Mouse (Mus musculus) testis, adult 2 months (tissue): ENCODE measurements around the gene C1qc. TPM values are rescaled to one million over a fixed set of nuclear protein-coding genes. Genes with fewer than 3 reads are reported as not detected.

Experiments used
- H3K27ac ChIP-seq: fragments of 200-500 bp; 2 replicates; pipeline ENCODE4 v1.5.1; 2012; ENCODE audit warnings: low read depth, low read length; ENCODE audit not compliant: control insufficient read depth, insufficient read depth
- H3K27me3 ChIP-seq: fragments of 200-500 bp; 2 replicates; pipeline ENCODE4 v1.6.1; 2012; ENCODE audit warnings: mild to moderate bottlenecking, low read length, moderate library complexity; ENCODE audit not compliant: control insufficient read depth, insufficient read depth
- H3K36me3 ChIP-seq: fragments of 200-500 bp; 2 replicates; pipeline ENCODE4 v1.6.1; 2012; ENCODE audit warnings: mild to moderate bottlenecking, low read length; ENCODE audit not compliant: control insufficient read depth, insufficient read depth
- H3K4me1 ChIP-seq: fragments of 200-500 bp; 2 replicates; pipeline ENCODE4 v1.6.1; 2012; ENCODE audit warnings: low read length; ENCODE audit not compliant: control insufficient read depth, insufficient read depth
- H3K4me3 ChIP-seq: fragments of 200-500 bp; 2 replicates; pipeline ENCODE4 v1.5.1; 2012; ENCODE audit warnings: low read depth, mild to moderate bottlenecking, low read length, moderate library complexity, mixed read lengths; ENCODE audit not compliant: control insufficient read depth
- CTCF ChIP-seq: fragments of 200-500 bp; IDR thresholded peaks from 2 replicates; pipeline ENCODE4 v1.5.1; 2012; ENCODE audit warnings: low read depth, mild to moderate bottlenecking, inconsistent platforms, low read length, moderate library complexity; ENCODE audit not compliant: control insufficient read depth, insufficient read depth, insufficient replicate concordance
- POLR2A ChIP-seq: fragments of 200-500 bp; IDR thresholded peaks from 2 replicates; pipeline ENCODE4 v1.6.1; 2012; ENCODE audit warnings: low read depth, mild to moderate bottlenecking, inconsistent platforms, low read length, moderate library complexity; ENCODE audit not compliant: control insufficient read depth
- polyA plus RNA-seq: library from polyadenylated mRNA; depleted of rRNA; stranded (reverse); fragments of >200 nt; gene quantifications from 2 replicates; pipeline ENCODE4 v1.2.3, GENCODE M21; 2012

The C1qc gene
- polyA plus RNA-seq, 1 experiment = 10.9 TPM

DNA sequence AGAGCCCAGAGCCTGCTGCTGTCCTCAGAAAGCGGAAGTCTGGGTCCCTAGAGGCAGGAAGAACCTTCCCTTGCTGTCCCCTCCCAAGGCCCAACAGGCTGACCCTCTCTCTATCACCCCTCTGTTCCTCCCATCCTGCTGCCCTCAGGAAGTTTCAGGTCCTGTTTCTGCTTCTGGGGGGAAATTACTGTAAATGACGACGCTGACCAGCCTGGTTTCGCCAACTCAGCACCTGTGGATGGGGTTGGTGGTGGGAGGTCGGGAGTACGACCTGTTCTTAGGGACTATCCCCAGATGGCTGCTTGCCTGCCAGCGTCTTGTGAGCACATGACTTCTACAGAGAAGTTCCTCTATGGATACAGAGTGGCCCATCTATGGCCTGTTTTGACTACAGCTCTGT is 6.8 kb downstream of the C1qc start, which contains the start of gene C1qb:
TSS of gene C1qb (minus strand) at position 87 of the 400 bp plus-strand sequence.
- Histone ChIP-seq H3K4me1 (no peaks in the 10 kb centered on the region), H3K36me3 (no peaks in the 10 kb centered on the region), H3K4me3 (no peak within 1 kb of the TSS), H3K27ac (no peak within 1 kb of the TSS; the same call in none of the 2 replicates), H3K27me3 (no peaks in the 10 kb centered on the region)
- TF ChIP-seq CTCF (no peak), POLR2A (0 out of 2 replicates have a peak, but pooled peaks have one; percentile 1)

- Histone ChIP-seq H3K27ac (no peak overlapping the region), H3K27me3 (no peaks in the 10 kb centered on the region), H3K4me1 (peaks cover 9% of the 10 kb centered on the region), H3K4me3 (peak overlapping the region; percentile 82), H3K36me3 (no peaks in the 10 kb centered on the region)
- peak; percentile 16; the same call in 1 of the 2 replicates for TF ChIP-seq CTCF
- TF ChIP-seq POLR2A = no peak
Measured at GRCm38 (mm10) chr4:136878601-136879000, 14.3 kb downstream of the C1qc start.

GRCm38 (mm10) chr4:136878171-136878570 is 14.7 kb downstream of the C1qc start:
- Histone ChIP-seq H3K4me1 (peaks cover 9% of the 10 kb centered on the region), H3K27me3 (no peaks in the 10 kb centered on the region), H3K4me3 (peak overlapping the region; percentile 82), H3K27ac (peak overlapping the region; percentile 79), H3K36me3 (no peaks in the 10 kb centered on the region)
- peak; percentile 63 for TF ChIP-seq POLR2A
- TF ChIP-seq CTCF = no peak

GRCm38 (mm10) chr4:136876971-136877370 is 15.9 kb downstream of the C1qc start:
- Histone ChIP-seq H3K4me3 (no peak overlapping the region), H3K27me3 (no peaks in the 10 kb centered on the region), H3K4me1 (peaks cover 9% of the 10 kb centered on the region), H3K27ac (no peak overlapping the region), H3K36me3 (no peaks in the 10 kb centered on the region)
- TF ChIP-seq POLR2A (no peak), CTCF (peak; percentile 43; the same call in 1 of the 2 replicates)

DNA sequence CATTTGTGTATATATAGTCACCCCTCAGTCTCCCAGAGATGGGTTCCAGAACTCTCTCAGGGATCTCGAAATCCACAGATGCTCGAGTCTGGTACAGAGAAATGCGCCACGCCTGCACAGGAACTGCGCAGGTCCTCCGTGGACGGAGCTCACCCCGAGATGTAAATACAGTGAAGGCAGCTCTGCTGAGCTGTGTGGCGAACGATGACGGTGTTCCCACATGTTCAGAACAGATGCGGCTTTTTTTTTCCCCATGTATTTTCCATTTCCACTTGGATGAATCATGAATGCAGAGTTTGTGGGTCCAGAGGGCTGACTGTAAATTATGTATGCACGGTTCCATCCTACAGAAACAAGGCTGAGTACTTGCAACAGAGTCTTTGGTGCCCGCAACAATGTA is 17.9 kb downstream of the C1qc start:
- Histone ChIP-seq H3K27ac (no peak overlapping the region), H3K27me3 (no peaks in the 10 kb centered on the region), H3K4me3 (no peak overlapping the region), H3K4me1 (peaks cover 9% of the 10 kb centered on the region), H3K36me3 (no peaks in the 10 kb centered on the region)
- TF ChIP-seq POLR2A (no peak), CTCF (no peak)

- no peak overlapping the region for H3K27ac ChIP-seq
- H3K27me3 ChIP-seq = no peaks in the 10 kb centered on the region
- peaks cover 18% of the 10 kb centered on the region for H3K4me1 ChIP-seq
- no peak overlapping the region for H3K4me3 ChIP-seq
- TF ChIP-seq CTCF (no peak), POLR2A (no peak)
- no peaks in the 10 kb centered on the region for H3K36me3 ChIP-seq
Measured at GRCm38 (mm10) chr4:136868371-136868770, 24.5 kb downstream of the C1qc start.

DNA sequence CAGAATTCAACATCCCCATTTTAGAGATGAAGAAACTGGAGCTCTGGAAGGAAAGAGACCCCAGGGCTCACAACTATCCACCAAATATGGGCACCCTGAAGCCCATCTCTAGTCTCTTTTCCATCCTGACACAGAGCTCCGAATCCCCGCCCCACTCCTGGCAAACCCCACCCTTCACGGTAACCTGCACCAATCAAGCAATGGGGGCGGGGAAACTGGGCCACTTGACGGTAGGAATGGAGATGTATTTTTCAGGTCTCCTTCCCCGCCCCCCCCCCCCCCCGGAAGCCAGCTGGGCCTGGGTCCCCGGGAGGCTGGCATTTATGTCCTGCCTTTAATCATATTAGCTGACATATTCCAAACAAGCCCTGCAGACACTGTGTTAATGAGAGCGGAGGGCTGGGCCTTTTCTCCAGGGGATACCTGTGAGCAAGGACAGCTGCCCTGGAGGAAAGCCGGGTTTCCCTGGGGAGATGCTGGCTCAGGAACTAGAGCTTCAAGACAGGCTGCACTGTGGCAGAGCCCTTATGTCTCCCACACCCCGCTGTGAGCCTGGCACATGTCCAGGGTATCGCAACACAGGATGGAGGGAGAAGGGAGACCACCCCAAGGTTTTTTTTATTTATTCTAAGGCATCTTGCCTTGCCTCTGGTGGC is 25.0 kb downstream of the C1qc start:
- Histone ChIP-seq H3K27me3 (no peaks in the 10 kb centered on the region), H3K4me3 (no peak overlapping the region), H3K4me1 (peaks cover 18% of the 10 kb centered on the region), H3K27ac (no peak overlapping the region), H3K36me3 (no peaks in the 10 kb centered on the region)
- no peak for TF ChIP-seq CTCF
- no peak for TF ChIP-seq POLR2A

DNA sequence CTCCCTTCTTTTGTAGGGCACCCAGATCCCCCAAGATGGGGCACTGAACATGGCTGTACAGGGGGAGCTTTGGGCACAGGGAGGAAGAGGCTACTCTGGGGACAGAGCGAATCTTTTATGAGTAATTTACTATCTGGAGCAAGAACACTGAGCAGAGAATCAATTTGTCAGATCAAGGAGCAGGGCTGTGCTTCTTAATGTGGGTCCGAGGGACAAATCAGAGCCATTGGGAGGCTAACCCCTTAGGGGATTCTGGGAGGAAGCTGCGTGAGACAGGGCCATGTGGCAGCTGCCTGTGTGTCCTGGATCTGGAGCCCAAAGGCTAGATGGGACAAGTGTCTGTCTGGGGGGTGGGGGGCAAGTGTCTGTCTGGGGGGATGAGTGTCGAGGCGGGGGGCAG is 27.3 kb downstream of the C1qc start:
- Histone ChIP-seq H3K27me3 (no peaks in the 10 kb centered on the region), H3K27ac (no peak overlapping the region), H3K4me1 (peaks cover 20% of the 10 kb centered on the region), H3K36me3 (no peaks in the 10 kb centered on the region), H3K4me3 (peak overlapping the region; percentile 60)
- no peak for TF ChIP-seq CTCF
- no peak for TF ChIP-seq POLR2A
